Mouse (Mus musculus) thymus, postnatal 0 days (tissue): Measurements from ENCODE around the gene Ksr1. TPM values are rescaled to one million over a fixed set of nuclear protein-coding genes. Genes with fewer than 3 reads are reported as not detected.

Experiments
- DNase-seq: peaks from one replicate; pipeline ENCODE4 v3.0.0-alpha.2; 2015; ENCODE audit warnings: low spot score
- polyA plus RNA-seq: library from polyadenylated mRNA; unstranded; fragments of >200 nt; fragmentation: Nextera tagmentation; extraction: Ambion mirVana; gene quantifications from 2 replicates; pipeline ENCODE4 v1.2.1, GENCODE M21; 2015

Ksr1 gene
- polyA plus RNA-seq, 1 experiment from 2014 or later: 2.7 TPM

- no peak for DNase-seq
Observed at GRCm38 (mm10) chr11:79093986-79094695, 52.1 kb downstream of the Ksr1 start.

- no peak for DNase-seq
Observed at GRCm38 (mm10) chr11:79093386-79093906, 52.8 kb downstream of the Ksr1 start.

- peak; percentile 55 for DNase-seq
Observed at GRCm38 (mm10) chr11:79092802-79093201, 53.4 kb downstream of the Ksr1 start.

- no peak for DNase-seq
Observed at GRCm38 (mm10) chr11:79092245-79092644, 54.0 kb downstream of the Ksr1 start.

- no peak for DNase-seq
Observed at GRCm38 (mm10) chr11:79089756-79090155, 56.5 kb downstream of the Ksr1 start.

- DNase-seq: no peak
Observed at GRCm38 (mm10) chr11:79089027-79089426, 57.2 kb downstream of the Ksr1 start.

GRCm38 (mm10) chr11:79088325-79088724 lies 57.9 kb downstream of the Ksr1 start:
- DNase-seq: no peak

GRCm38 (mm10) chr11:79087731-79088311 lies 58.4 kb downstream of the Ksr1 start:
- DNase-seq: no peak

- no peak for DNase-seq
Observed at GRCm38 (mm10) chr11:79086787-79087186, 59.4 kb downstream of the Ksr1 start.

GRCm38 (mm10) chr11:79085059-79085458 lies 61.1 kb downstream of the Ksr1 start:
- DNase-seq: no peak

GRCm38 (mm10) chr11:79083018-79083441 lies 63.2 kb downstream of the Ksr1 start:
- DNase-seq: no peak

- DNase-seq: no peak
Observed at GRCm38 (mm10) chr11:79080965-79081891, 65.0 kb downstream of the Ksr1 start.

- DNase-seq: no peak
Observed at GRCm38 (mm10) chr11:79080081-79080480, 66.1 kb downstream of the Ksr1 start.

- DNase-seq: peak; percentile 77
Observed at GRCm38 (mm10) chr11:79076484-79076883, 69.7 kb downstream of the Ksr1 start.

GRCm38 (mm10) chr11:79075044-79075443 lies 71.2 kb downstream of the Ksr1 start:
- DNase-seq: no peak

- no peak for DNase-seq
Observed at GRCm38 (mm10) chr11:79074611-79075010, 71.6 kb downstream of the Ksr1 start.

GRCm38 (mm10) chr11:79073583-79073982 lies 72.6 kb downstream of the Ksr1 start:
- no peak for DNase-seq

GRCm38 (mm10) chr11:79072108-79072507 lies 74.1 kb downstream of the Ksr1 start:
- DNase-seq: no peak

GRCm38 (mm10) chr11:79071082-79071972 lies 74.9 kb downstream of the Ksr1 start:
- no peak for DNase-seq

- DNase-seq: no peak
Observed at GRCm38 (mm10) chr11:79069453-79070153, 76.6 kb downstream of the Ksr1 start.
